Mouse (Mus musculus) embryonic fibroblast, embryonic 13.5 days (primary cell): Measurements from ENCODE around the gene Ano2.

Experiments used
- CTCF ChIP-seq: IDR thresholded peaks from 2 replicates; pipeline ENCODE4 v1.5.1; 2011; ENCODE audit warnings: mild to moderate bottlenecking, control low read depth, low read length, moderate library complexity, borderline replicate concordance; ENCODE audit not compliant: insufficient read depth
- POLR2A ChIP-seq: IDR thresholded peaks from 2 replicates; pipeline ENCODE4 v1.6.1; 2011; ENCODE audit warnings: low read depth, mild to moderate bottlenecking, control low read depth, low read length, moderate library complexity

GRCm38 (mm10) chr6:126006647-126007046 lies 316.4 kb downstream of the Ano2 start:
- TF ChIP-seq CTCF: no peak
- TF ChIP-seq POLR2A: no peak
